Mouse (Mus musculus): ENCODE results near the gene Phlpp2. TPM values are rescaled to one million over a fixed set of nuclear protein-coding genes. Genes with fewer than 3 reads are reported as not detected.
"Not testable (repeated sequence)": the region's sequence is repeated elsewhere in the genome, so short reads cannot be mapped to it uniquely, and the experiment has no call there.

The Phlpp2 gene
- polyA plus RNA-seq, 1 experiment: 6.5 TPM

DNA sequence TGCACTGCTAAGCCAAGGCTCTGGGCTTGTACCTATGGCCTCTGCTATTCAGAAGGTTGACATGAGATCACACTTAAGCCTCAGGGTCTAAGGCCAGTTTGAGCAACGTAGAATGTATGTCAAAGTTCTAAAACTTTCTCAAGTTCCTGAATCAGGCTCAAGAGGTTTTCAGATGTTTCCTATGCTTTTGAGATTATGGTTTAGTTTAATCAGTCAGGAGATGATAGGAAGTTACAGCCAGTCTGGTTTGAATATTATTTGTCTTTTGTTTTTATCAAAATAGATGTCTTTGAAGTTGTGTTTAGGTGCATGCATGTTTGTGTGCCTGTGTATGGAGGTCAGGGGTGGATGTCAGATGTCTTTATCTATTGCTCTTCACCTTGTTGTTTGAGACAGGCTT, 2.7 kb downstream of the Phlpp2 start:
- no peak for TF ChIP-seq POLR2A (IDR thresholded peaks at IDR 0.05; ENCODE audit: low read depth, low read length)
- TF ChIP-seq CTCF (conservative IDR thresholded peaks at IDR 0.05; ENCODE audit: insufficient read depth, insufficient read length, low read depth, low read length): no peak
- Histone ChIP-seq H3K36me3 (ENCODE audit: control insufficient read depth, insufficient read depth, low read length) (no peaks in the 10 kb centered on the region), H3K27ac (ENCODE audit: insufficient read depth, low read depth, low read length) (no peak overlapping the region), H3K4me1 (ENCODE audit: control insufficient read depth, insufficient read depth, low read length) (no peaks in the 10 kb centered on the region; the same call in 1 of the 2 replicates), H3K27me3 (replicated peaks; ENCODE audit: control insufficient read depth, insufficient read depth, low read length) (no peaks in the 10 kb centered on the region), H3K4me3 (ENCODE audit: insufficient read depth, low read depth, low read length) (no peak overlapping the region)
- WGBS: 72% methylated on average over 1 of the region's 1 CpGs
- no peak for DNase-seq

DNA sequence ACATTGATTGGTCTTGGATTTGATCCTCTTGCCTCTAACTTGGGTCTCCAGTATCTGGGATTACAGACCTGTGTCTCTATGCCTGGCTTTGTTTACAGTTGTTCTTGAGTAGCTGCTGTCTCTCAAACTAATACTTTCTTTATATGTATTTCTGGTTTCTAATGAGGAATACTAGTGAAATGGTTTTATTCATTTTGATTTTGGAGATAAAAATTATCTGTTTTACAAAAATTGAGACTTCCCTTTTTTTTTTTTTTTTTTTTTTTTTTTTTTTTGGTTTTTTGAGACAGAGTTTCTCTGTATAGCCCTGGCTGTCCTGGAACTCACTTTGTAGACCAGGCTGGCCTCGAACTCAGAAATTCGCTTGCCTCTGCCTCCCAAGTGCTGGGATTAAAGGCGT, 5.5 kb downstream of the Phlpp2 start:
- H3K4me3 ChIP-seq (ENCODE audit: insufficient read depth, low read depth, low read length); H3K27ac ChIP-seq (ENCODE audit: insufficient read depth, low read depth, low read length); DNase-seq; H3K4me1 ChIP-seq (ENCODE audit: control insufficient read depth, insufficient read depth, low read length); H3K27me3 ChIP-seq (replicated peaks; ENCODE audit: control insufficient read depth, insufficient read depth, low read length); H3K36me3 ChIP-seq (ENCODE audit: control insufficient read depth, insufficient read depth, low read length): not testable (repeated sequence)
- WGBS: 95% methylated on average over 3 of the region's 3 CpGs

- no peak overlapping the region for H3K27ac ChIP-seq (ENCODE audit: insufficient read depth, low read depth, low read length)
- H3K4me3 ChIP-seq (ENCODE audit: insufficient read depth, low read depth, low read length): no peak overlapping the region
- H3K36me3 ChIP-seq (ENCODE audit: control insufficient read depth, insufficient read depth, low read length): peaks cover 2% of the 10 kb centered on the region; the same call in 1 of the 2 replicates
- 56% methylated on average over 5 of the region's 5 CpGs for WGBS
- H3K4me1 ChIP-seq (ENCODE audit: control insufficient read depth, insufficient read depth, low read length): no peaks in the 10 kb centered on the region
- no peaks in the 10 kb centered on the region for H3K27me3 ChIP-seq (replicated peaks; ENCODE audit: control insufficient read depth, insufficient read depth, low read length)
- peak; percentile 41 for DNase-seq
- TF ChIP-seq POLR2A (IDR thresholded peaks at IDR 0.05; ENCODE audit: low read depth, low read length): no peak
- no peak for TF ChIP-seq CTCF (conservative IDR thresholded peaks at IDR 0.05; ENCODE audit: insufficient read depth, insufficient read length, low read depth, low read length)
Observed at GRCm38 (mm10) chr8:109880012-109880662, 11.8 kb downstream of the Phlpp2 start.

DNA sequence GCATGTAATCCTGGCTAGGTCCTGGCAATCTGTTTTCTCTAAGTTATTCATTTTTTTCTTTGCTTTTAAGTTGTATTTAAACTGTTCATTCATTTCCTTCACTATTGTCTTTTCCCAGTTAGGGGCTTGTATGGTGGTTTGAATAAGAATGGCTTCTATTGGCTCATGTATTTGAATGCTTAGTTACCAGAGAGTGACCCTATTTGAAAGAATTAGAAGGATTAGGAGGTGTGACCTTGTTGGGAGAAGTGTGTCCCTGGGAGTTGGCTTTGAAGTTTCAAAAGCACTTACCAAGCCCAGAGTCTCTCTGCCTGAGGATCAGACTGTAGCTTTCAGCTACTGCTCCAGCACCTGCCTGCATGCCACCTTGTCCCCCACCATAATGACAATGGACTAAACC, 17.0 kb downstream of the Phlpp2 start:
- Histone ChIP-seq H3K27ac (ENCODE audit: insufficient read depth, low read depth, low read length) (no peak overlapping the region), H3K4me3 (ENCODE audit: insufficient read depth, low read depth, low read length) (no peak overlapping the region), H3K4me1 (ENCODE audit: control insufficient read depth, insufficient read depth, low read length) (no peaks in the 10 kb centered on the region), H3K27me3 (replicated peaks; ENCODE audit: control insufficient read depth, insufficient read depth, low read length) (no peaks in the 10 kb centered on the region), H3K36me3 (ENCODE audit: control insufficient read depth, insufficient read depth, low read length) (no peaks in the 10 kb centered on the region)
- no peak for TF ChIP-seq POLR2A (IDR thresholded peaks at IDR 0.05; ENCODE audit: low read depth, low read length)
- no peak for TF ChIP-seq CTCF (conservative IDR thresholded peaks at IDR 0.05; ENCODE audit: insufficient read depth, insufficient read length, low read depth, low read length)
- no peak for DNase-seq

DNA sequence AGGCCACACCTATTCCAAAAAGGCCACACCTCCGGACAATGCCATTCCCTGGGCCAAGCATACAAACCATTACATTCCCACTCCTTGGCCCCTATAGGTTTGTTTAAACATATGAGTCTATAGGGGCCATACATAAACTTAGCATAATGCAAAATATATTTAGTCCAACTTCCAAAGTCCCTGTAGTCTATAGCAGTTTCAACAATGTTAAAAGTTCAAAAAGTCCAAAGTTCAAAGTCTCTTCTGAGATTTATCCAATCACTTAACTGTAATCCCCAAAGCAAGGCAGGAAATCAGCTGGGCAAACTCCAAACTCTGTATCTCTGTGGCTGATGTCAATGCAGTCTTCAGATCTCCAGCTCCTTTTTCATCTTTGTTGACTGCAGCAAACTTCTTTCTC, 20.9 kb downstream of the Phlpp2 start:
- no peak overlapping the region for H3K27ac ChIP-seq (ENCODE audit: insufficient read depth, low read depth, low read length)
- H3K27me3 ChIP-seq (replicated peaks; ENCODE audit: control insufficient read depth, insufficient read depth, low read length): no peaks in the 10 kb centered on the region
- no peaks in the 10 kb centered on the region for H3K36me3 ChIP-seq (ENCODE audit: control insufficient read depth, insufficient read depth, low read length)
- peak; percentile 8 for DNase-seq
- no peak for TF ChIP-seq POLR2A (IDR thresholded peaks at IDR 0.05; ENCODE audit: low read depth, low read length)
- TF ChIP-seq CTCF (conservative IDR thresholded peaks at IDR 0.05; ENCODE audit: insufficient read depth, insufficient read length, low read depth, low read length): no peak
- H3K4me1 ChIP-seq (ENCODE audit: control insufficient read depth, insufficient read depth, low read length): no peaks in the 10 kb centered on the region
- 89% methylated on average over 1 of the region's 1 CpGs for WGBS
- no peak overlapping the region for H3K4me3 ChIP-seq (ENCODE audit: insufficient read depth, low read depth, low read length)

- Histone ChIP-seq H3K27ac (ENCODE audit: insufficient read depth, low read depth, low read length) (no peak overlapping the region), H3K4me1 (ENCODE audit: control insufficient read depth, insufficient read depth, low read length) (no peaks in the 10 kb centered on the region), H3K36me3 (ENCODE audit: control insufficient read depth, insufficient read depth, low read length) (no peaks in the 10 kb centered on the region), H3K27me3 (replicated peaks; ENCODE audit: control insufficient read depth, insufficient read depth, low read length) (no peaks in the 10 kb centered on the region), H3K4me3 (ENCODE audit: insufficient read depth, low read depth, low read length) (no peak overlapping the region)
- DNase-seq: no peak
- TF ChIP-seq POLR2A (IDR thresholded peaks at IDR 0.05; ENCODE audit: low read depth, low read length) (no peak), CTCF (conservative IDR thresholded peaks at IDR 0.05; ENCODE audit: insufficient read depth, insufficient read length, low read depth, low read length) (no peak)
- WGBS: 94% methylated on average over 3 of the region's 3 CpGs
Observed at GRCm38 (mm10) chr8:109890794-109891585, 22.6 kb downstream of the Phlpp2 start.

DNA sequence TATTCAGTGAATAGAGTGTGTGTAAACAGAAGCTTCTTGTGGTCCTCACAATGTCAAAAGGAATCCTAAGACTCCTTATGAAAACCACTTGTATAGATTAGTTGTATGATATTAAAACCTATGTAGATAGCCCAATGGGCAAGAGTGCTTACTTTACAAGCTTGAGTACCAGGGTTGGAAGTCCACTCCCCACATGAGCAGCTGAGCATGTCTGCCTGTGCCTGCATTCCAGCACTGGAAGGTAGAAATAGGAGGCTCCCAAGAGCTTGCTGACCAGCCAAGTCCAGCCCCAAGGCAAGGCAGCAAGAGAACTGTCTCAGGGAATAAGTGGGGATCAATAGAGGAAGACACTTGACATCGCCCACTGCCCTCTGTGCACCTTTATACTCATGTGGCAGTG, 26.3 kb downstream of the Phlpp2 start:
- DNase-seq: peak; percentile 12
- no peaks in the 10 kb centered on the region for H3K4me1 ChIP-seq (ENCODE audit: control insufficient read depth, insufficient read depth, low read length)
- H3K4me3 ChIP-seq (ENCODE audit: insufficient read depth, low read depth, low read length): no peak overlapping the region
- no peaks in the 10 kb centered on the region for H3K27me3 ChIP-seq (replicated peaks; ENCODE audit: control insufficient read depth, insufficient read depth, low read length)
- H3K36me3 ChIP-seq (ENCODE audit: control insufficient read depth, insufficient read depth, low read length): no peaks in the 10 kb centered on the region
- TF ChIP-seq CTCF (conservative IDR thresholded peaks at IDR 0.05; ENCODE audit: insufficient read depth, insufficient read length, low read depth, low read length) (no peak), POLR2A (IDR thresholded peaks at IDR 0.05; ENCODE audit: low read depth, low read length) (no peak)
- 90% methylated on average over 1 of the region's 1 CpGs for WGBS
- no peak overlapping the region for H3K27ac ChIP-seq (ENCODE audit: insufficient read depth, low read depth, low read length)

Measured in kidney, adult 2 months (tissue).